ENCODE assay signal across 12 mouse cellular contexts in genomic region chr9:72656940-72657339, GRCm38 (mm10). TPM values are rescaled to one million over a fixed set of nuclear protein-coding genes. Genes with fewer than 3 reads are reported as not detected.
DNase-seq lines count a peak whose midpoint lies in the region; ATAC-seq and TF ChIP-seq lines count a peak whose summit lies in the region.
"Had no signal": no experiment of that assay in that cellular context is flagged by ENCODE, and none has a peak within 500 bp of the region (broad histone marks: within the 10 kb centered on the region; RNA-seq: fewer than 3 reads in every experiment).

No protein-coding gene starts in this region.

- no peak for DNase-seq in kidney, adult 2 months
- no peak for DNase-seq in kidney, postnatal 25 days
- peak; percentile 61 for DNase-seq in MEL-GATA-1-ER (ENCODE audit: extremely low read depth, low read depth)
- no peak for DNase-seq in liver, embryonic 13.5 days
- no peak for DNase-seq in layer of hippocampus, adult 2 months (ENCODE audit: low spot score in 2 of 2)
- DNase-seq: kidney, postnatal 36 days; retina, postnatal 1 day had no signal

- H3K9me3 ChIP-seq in ES-Bruce4 (replicated peaks; ENCODE audit: control insufficient read depth, insufficient read depth, low read length, poor library complexity, severe bottlenecking) = no peaks in the 10 kb centered on the region
- H3K9me3 ChIP-seq in liver, embryonic 13.5 days (replicated peaks) = no peaks in the 10 kb centered on the region
- H3K9me3 ChIP-seq: hindbrain, embryonic 15.5 days had no signal

- TF ChIP-seq POLR2A in kidney, adult 2 months (IDR thresholded peaks at IDR 0.05; ENCODE audit: low read depth, low read length) = no peak
- TF ChIP-seq POLR2A in ES-Bruce4 (IDR thresholded peaks at IDR 0.05; ENCODE audit: insufficient read depth, low read length) = no peak

- peaks cover 7% of the 10 kb centered on the region; the same call in 1 of the 2 replicates for H3K4me1 ChIP-seq in kidney, adult 2 months (ENCODE audit: control insufficient read depth, insufficient read depth, low read length)
- peaks cover 13% of the 10 kb centered on the region for H3K4me1 ChIP-seq in ES-Bruce4 (ENCODE audit: control insufficient read depth, insufficient read depth, low read length)
- H3K4me1 ChIP-seq in liver, embryonic 13.5 days (replicated peaks) = peaks cover 49% of the 10 kb centered on the region

- WGBS in kidney, adult 2 months = 54% methylated on average over 3 of the region's 3 CpGs
- WGBS in liver, embryonic 13.5 days (ENCODE audit: insufficient replicate concordance) = 4% methylated on average over 3 of the region's 3 CpGs

- peak overlapping the region; percentile 30; the same call in 1 of the 2 replicates for H3K27ac ChIP-seq in kidney, adult 2 months (ENCODE audit: insufficient read depth, low read depth, low read length)
- H3K27ac ChIP-seq in ES-Bruce4 (ENCODE audit: insufficient read depth, low read length) = peak overlapping the region; percentile 71
- H3K27ac ChIP-seq in liver, embryonic 13.5 days = peak overlapping the region; percentile 54; the same call in 1 of the 2 replicates
- H3K27ac ChIP-seq in layer of hippocampus, adult 2 months = no peak overlapping the region
- H3K27ac ChIP-seq: hindbrain, embryonic 15.5 days had no signal

- no peak for TF ChIP-seq EP300 in ES-Bruce4 (IDR thresholded peaks at IDR 0.05; ENCODE audit: insufficient read depth, low read depth, low read length)

- H3K36me3 ChIP-seq in kidney, adult 2 months (ENCODE audit: control insufficient read depth, insufficient read depth, low read length) = no peaks in the 10 kb centered on the region
- no peaks in the 10 kb centered on the region for H3K36me3 ChIP-seq in ES-Bruce4 (ENCODE audit: control insufficient read depth, insufficient read depth, low read length, poor library complexity, severe bottlenecking)
- no peaks in the 10 kb centered on the region for H3K36me3 ChIP-seq in liver, embryonic 13.5 days
- H3K36me3 ChIP-seq: hindbrain, embryonic 15.5 days had no signal

- TF ChIP-seq CTCF in kidney, adult 2 months (conservative IDR thresholded peaks at IDR 0.05; ENCODE audit: insufficient read depth, insufficient read length, low read depth, low read length) = no peak
- TF ChIP-seq CTCF in ES-Bruce4 (IDR thresholded peaks at IDR 0.05; ENCODE audit: low read depth, low read length) = no peak
- TF ChIP-seq CTCF in layer of hippocampus, adult 2 months (conservative IDR thresholded peaks at IDR 0.05) = no peak

- ATAC-seq in liver, embryonic 13.5 days (ENCODE audit: low read depth) = peak; percentile 35
- ATAC-seq in frontal cortex, adult (ENCODE audit: low TSS enrichment) = no peak

- 0 out of 2 replicates have a peak overlapping the region, but pooled peaks have one; percentile 33 for H3K9ac ChIP-seq in ES-Bruce4 (ENCODE audit: low read depth, poor library complexity, severe bottlenecking)
- 0 out of 2 replicates have a peak overlapping the region, but pooled peaks have one; percentile 35 for H3K9ac ChIP-seq in liver, embryonic 13.5 days
- H3K9ac ChIP-seq: hindbrain, embryonic 15.5 days had no signal

- H3K4me3 ChIP-seq in kidney, adult 2 months (ENCODE audit: insufficient read depth, low read depth, low read length) = no peak overlapping the region
- H3K4me3 ChIP-seq in ES-Bruce4 (ENCODE audit: low read depth, low read length) = no peak overlapping the region
- H3K4me3 ChIP-seq in liver, embryonic 13.5 days (replicated peaks) = no peak overlapping the region
- H3K4me3 ChIP-seq in layer of hippocampus, adult 2 months = no peak overlapping the region
- H3K4me3 ChIP-seq: erythroblast, embryonic 14.5 days; hindbrain, embryonic 15.5 days had no signal

- no peaks in the 10 kb centered on the region for H3K27me3 ChIP-seq in kidney, adult 2 months (replicated peaks; ENCODE audit: control insufficient read depth, insufficient read depth, low read length)
- no peaks in the 10 kb centered on the region for H3K27me3 ChIP-seq in ES-Bruce4 (ENCODE audit: control insufficient read depth, insufficient read depth, low read length, poor library complexity, severe bottlenecking)
- 0 out of 2 replicates have a peak, but pooled peaks cover under 1% of the 10 kb centered on the region for H3K27me3 ChIP-seq in liver, embryonic 13.5 days
- H3K27me3 ChIP-seq: hindbrain, embryonic 15.5 days had no signal

- peak overlapping the region; percentile 5; the same call in 1 of the 2 replicates for H3K4me2 ChIP-seq in liver, embryonic 13.5 days
- H3K4me2 ChIP-seq: hindbrain, embryonic 15.5 days; midbrain, embryonic 11.5 days had no signal

RNA-seq across cellular contexts. Expression of gene Nedd4, which starts 5.2 kb away (rescaled TPM):
- 104 and 118 TPM in 2 replicates for polyA plus RNA-seq in kidney, adult 2 months (2012; rRNA removed)
- 1,167 and 1,184 TPM in 2 replicates for polyA plus RNA-seq in ES-Bruce4 (2011; ENCODE audit: insufficient read depth, insufficient read length, low read depth, missing spikeins)
- polyA plus RNA-seq in liver, embryonic 13.5 days (2015; fragmentation: Nextera tagmentation; extraction: Ambion mirVana) = 114 and 134 TPM in 2 replicates
- 100 to 1,000 TPM; 298 to 301 TPM for total RNA-seq in layer of hippocampus, adult 2 months (2021)
